Mouse (Mus musculus) layer of hippocampus, postnatal 10 days (tissue): ENCODE measurements around the gene Fam186b. TPM values are rescaled to one million over a fixed set of nuclear protein-coding genes. Genes with fewer than 3 reads are reported as not detected.
"Not testable (repeated sequence)": the region's sequence is repeated elsewhere in the genome, so short reads cannot be mapped to it uniquely, and the experiment has no call there.

ENCODE experiments used
- DNase-seq, 2 experiments: peaks; one replicate each; pipeline ENCODE4 v3.0.0; 2021; ENCODE audit warnings: low spot score in 2 of 2
- total RNA-seq, 2 experiments: library from RNA; stranded (reverse); gene quantifications; 2 replicates each; pipeline ENCODE4 v1.2.3; 2021

Gene Fam186b
- total RNA-seq, 2 experiments from 2014 or later = 2.0 to 2.1 TPM

DNA sequence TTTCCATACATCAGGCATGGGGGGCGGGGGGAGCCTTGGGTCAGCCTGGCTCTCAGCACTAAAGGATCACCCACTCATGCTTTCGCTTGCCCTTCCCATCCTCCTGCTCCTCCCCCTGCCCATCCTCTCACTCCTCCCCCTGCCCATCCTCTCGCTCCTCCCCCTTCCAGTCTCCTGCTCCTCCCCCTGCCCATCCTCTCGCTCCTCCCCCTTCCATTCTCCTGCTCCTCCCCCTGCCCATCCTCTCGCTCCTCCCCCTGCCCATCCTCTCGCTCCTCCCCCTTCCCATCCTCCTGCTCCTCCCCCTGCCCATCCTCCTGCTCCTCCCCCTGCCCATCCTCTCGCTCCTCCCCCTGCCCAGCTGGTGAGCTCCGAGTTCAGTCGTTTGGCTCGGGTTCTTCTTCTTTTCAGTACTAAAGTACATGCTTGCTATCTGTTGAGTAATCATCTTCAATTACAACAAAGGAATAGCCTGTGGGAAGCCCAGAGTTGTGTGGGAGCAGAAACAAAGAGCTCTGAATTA, 35.9 kb downstream of the Fam186b start:
- peak; percentile 49 to 68 for DNase-seq

DNA sequence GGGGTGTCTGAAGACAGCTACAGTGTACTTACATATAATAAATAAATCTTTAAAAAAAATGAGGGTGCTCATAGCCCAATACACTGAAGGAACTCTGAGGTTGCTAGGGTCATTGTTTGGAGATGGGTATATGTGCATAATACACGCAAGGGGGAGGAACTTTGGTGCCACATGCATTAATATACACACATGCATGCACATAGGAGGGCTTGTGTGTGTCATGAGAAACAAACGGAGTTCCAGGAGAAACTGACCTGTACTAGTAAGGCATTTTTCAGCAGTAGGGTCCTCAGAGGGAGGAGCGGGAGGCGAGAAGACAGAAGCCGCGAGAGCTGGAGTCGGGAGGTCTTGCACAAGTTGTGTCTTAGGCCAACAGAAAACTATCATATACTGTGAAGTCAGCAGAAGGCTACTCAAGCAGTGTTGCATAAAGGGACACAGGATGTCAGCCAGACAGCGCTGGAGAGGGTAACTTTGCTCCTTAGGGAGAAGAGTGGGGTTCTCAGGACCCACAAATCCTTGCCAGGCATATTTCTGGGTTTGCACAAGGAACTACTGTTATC, 36.4 kb downstream of the Fam186b start:
- DNase-seq = no peak

DNA sequence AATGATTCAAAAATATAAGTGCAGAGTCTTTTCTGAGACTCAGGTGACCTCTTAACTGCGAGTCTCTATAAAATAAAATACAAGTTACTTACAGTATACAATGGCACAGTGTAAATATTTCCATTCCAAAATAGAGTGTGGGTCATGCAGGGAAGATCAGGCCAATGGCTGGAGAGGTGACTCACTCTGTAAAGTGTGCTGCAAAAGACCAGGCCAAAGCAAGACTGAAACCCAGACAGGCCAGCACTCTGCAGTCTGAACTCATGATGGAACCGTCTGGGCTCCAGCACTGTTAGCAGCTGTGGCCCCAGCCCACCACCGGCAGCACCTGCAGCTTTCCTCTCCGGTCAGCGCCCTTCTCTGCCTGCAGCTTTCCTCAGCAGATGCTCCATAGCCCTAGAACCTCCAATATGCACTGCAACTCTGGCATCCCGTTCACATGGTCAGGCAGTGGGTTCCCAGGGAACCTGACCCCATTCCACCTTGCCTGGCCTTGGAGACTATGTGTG, 40.4 kb downstream of the Fam186b start:
- no peak for DNase-seq

DNA sequence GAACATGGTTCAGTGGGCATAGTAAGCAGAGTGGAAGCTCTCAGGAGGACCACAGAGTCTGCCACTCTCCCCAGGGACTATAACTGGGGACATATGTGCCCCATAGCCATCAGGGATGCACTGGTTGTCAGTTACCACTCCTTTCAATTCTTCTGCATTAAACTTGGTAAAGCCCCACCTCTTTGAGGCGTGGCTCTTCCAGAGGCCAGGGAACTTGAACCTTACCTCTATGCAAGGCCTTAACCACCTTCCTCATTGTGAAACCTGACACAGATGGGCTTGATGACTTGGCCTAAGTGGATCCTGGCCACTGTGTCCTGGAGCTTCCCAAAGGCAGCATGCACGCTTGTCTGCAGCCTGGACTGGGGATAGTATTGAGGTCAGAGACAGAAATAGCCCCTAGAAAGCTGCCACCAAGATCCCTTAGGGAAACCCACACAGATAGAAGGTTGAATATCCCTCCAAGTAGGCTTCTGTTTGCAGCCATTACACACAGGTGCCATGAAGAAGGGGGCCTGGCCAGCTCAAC, 41.1 kb downstream of the Fam186b start:
- no peak for DNase-seq

- DNase-seq = no peak
Observed at GRCm38 (mm10) chr15:99253772-99254171, 41.9 kb downstream of the Fam186b start.

GRCm38 (mm10) chr15:99253175-99253479, 42.6 kb downstream of the Fam186b start:
- not testable (repeated sequence) for DNase-seq

- no peak for DNase-seq
Observed at GRCm38 (mm10) chr15:99252381-99253174, 43.1 kb downstream of the Fam186b start.

DNA sequence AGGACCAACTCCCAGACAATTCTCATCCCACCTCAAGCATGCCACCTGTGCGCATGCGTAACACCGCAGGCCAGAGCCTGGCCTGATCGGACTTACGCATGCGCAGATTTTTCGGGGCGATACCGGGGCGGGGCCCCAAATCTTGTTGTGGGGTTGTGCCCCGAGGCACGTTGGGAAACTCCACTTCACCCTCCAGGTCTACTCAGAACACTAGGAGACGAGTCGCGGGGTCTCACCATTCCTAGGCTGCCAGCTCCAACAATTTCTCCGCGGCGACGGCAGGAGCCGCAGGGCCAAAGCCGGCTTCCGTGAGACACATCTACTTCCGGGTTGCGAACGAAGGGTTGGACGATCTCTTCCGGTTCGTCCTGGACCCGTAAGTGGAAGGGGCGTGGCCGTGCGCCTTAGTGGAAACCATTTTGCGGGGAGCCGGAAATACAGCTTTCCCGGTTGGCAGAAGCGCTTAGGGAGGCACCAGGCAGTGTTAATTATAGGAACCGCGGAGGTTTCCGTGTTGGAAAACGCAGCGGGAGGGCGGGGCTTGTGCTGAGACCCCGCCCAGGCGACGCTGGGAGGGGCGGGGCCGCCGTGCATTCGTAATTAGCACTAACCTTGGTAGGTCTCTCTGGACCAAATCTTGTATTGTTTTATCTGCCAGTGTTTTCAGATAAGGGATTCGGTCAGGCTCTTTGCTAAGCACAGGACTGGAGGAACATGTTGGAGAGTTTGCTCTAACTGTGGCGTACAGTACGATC, 43.9 kb downstream of the Fam186b start, which contains the start of gene Mcrs1:
Mcrs1 (minus strand) TSS at position 336 of the 755 bp plus-strand sequence.
- peak; percentile 97 to 98 for DNase-seq

- not testable (repeated sequence) for DNase-seq
Observed at GRCm38 (mm10) chr15:99251111-99251510, 44.6 kb downstream of the Fam186b start.

GRCm38 (mm10) chr15:99249938-99250337, 45.8 kb downstream of the Fam186b start:
- no peak for DNase-seq

GRCm38 (mm10) chr15:99248972-99249371, 46.7 kb downstream of the Fam186b start:
- peak in 1 of 2 experiments; percentile 61 for DNase-seq

DNA sequence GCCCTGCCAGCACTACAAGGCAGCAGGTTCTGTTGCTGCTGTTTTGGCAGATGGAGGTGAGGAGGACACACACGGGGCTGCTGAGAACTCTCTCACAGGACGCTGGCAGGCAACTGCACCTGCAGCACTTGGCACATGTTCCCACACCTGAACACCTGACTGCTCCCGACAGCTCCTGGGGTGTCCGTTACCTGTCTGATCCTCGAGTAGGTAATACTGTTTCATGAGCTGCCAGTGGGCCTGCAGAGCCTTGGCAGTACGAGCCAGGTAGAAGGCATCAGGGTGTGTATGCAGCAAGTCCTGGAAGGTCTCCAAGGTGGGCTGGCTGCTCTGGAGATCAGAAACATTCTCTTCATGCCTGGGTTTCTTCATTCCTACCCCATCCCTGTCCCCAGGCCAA, 49.0 kb downstream of the Fam186b start:
- DNase-seq = not testable (repeated sequence)

GRCm38 (mm10) chr15:99242045-99242444, 53.6 kb downstream of the Fam186b start:
- no peak for DNase-seq

- DNase-seq = no peak
Observed at GRCm38 (mm10) chr15:99241249-99241648, 54.4 kb downstream of the Fam186b start.

DNA sequence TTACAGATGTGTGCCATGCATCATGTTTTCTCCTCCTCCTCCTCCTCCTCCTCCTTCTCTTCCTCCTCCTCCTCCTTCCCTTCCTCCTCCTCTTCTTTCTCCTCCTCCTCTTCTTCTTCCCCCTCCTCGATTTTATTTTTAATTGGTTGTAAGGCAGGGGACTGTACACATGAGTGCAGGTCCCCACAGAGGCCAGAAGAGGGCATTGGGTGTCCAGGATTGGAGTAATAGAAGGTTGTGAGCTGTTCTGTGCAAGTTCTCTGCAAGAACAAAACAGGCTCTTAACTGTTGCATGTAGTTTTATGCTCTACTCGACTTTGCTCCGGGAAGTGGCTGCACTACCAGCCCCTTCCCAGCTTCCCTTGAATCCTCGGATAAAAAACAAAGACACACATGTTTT, 55.6 kb downstream of the Fam186b start:
- no peak for DNase-seq

DNA sequence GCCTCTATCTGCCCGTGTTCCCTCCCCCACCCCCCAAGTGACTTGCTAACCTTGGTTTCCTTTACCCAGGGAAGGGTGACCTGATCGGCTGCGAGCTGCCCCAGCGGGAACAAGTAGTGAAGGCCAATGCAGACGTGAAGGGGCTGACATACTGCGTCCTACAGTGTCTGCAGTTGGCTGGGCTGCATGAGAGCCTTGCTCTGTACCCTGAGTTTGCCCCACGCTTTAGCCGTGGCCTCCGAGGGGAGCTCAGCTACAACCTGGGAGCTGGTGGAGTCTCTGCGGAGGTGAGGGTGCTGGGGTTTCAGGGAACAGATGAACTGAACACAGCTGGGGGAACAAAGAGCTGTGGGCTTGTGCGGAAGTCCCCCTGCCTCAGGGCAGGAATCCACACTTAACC, 57.7 kb downstream of the Fam186b start:
- DNase-seq = no peak

- DNase-seq = no peak
Observed at GRCm38 (mm10) chr15:99234326-99235010, 61.2 kb downstream of the Fam186b start.

DNA sequence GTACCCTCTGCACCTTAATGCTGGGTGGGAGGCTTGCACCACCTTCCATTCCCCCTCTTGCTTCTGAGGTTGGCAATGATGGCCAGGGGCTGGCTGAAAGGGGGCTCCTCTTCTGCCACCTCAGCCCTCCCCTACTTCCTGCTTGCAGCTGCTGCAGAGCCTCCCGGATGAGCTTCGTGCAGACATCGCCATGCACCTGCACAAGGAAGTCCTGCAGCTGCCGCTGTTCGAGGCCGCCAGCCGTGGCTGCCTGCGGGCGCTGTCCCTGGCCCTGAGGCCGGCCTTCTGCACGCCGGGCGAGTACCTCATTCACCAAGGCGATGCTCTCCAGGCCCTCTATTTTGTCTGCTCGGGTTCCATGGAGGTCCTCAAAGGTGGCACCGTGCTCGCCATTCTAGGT, 62.0 kb downstream of the Fam186b start:
- DNase-seq = no peak

- no peak for DNase-seq
Observed at GRCm38 (mm10) chr15:99231998-99232397, 63.7 kb downstream of the Fam186b start.

DNA sequence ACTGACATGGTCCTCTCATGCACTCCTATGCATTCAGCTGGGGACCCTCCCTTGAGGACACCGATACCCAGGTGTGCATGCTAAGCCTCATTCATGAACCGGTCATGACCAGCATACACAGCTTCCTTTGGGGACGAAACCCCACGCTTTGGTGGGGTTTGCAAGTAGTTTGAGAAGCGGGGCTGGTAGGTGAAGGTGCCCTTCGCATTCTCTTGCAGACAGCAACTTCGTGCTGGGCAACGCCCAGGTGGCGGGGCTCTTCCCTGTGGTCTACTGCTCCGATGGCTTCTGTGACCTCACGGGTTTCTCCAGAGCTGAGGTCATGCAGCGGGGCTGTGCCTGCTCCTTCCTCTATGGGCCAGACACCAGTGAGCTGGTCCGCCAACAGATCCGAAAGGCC, 69.6 kb downstream of the Fam186b start:
- no peak for DNase-seq
